Mouse (Mus musculus) Patski (cell line): ENCODE measurements at regions not wholly inside any gene's neighbourhood (a gene's known extent, or its start where the extent isn't known, plus 50 kb on each side); places are given as distances from the start of the nearest gene placed in this dataset.

Source experiments
- ATAC-seq: fragments of 100-300 bp; one replicate; pipeline ENCODE4 v1.8.0; 2021
- CTCF ChIA-PET: fragments of 350-600 bp; sonication (Branson Sonifier 250); formaldehyde crosslinking; loops from one replicate; lab custom pipeline; 2022; ENCODE audit warnings: inconsistent platforms; lab: Charles Lee
- POLR2A ChIA-PET: fragments of 350-600 bp; sonication (Branson Sonifier 250); formaldehyde crosslinking; loops from one replicate; lab custom pipeline; 2022; ENCODE audit warnings: antibody characterized with exemption, inconsistent platforms; lab: Charles Lee
- DNase-seq: peaks from one replicate; pipeline ENCODE4 v3.0.0-alpha.2; 2011; ENCODE audit warnings: low read depth, low spot score
- H3K27me3 ChIP-seq: fragments of 371-371 bp; one replicate; pipeline ENCODE4 v1.5.1; 2021
- CTCF ChIP-seq: fragments of 100-300 bp; IDR thresholded peaks from one replicate; pipeline ENCODE4 v1.5.1; 2021
- in situ Hi-C: fragments of 300-500 bp; cut with MboI; formaldehyde crosslinking; loops from 3 replicates; pipeline ENCODE4 v1.11.1; 2018; ENCODE audit warnings: low pct_unique_long_range_greater_than_20kb, mixed read lengths

DNA sequence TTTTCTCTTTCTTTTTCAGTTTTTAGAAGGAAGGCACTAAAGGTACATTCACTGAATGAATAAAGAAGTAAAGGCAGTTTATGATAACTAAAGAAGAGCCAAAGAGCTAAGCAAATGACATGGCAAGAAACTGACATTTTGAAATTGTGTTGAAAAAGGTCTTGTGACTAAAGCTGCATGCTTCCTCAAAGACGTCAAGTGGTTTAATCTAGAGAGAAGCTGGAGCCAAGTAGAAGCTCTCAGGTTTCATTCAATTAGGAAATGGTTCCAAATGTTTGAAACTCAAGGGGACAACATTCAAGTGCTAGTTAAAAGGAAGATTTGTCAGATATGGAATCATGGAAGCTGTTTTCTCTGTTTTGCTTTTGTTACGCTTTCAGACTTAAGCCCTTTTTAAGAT is 267.2 kb downstream of the Gpd2 start:
- DNase-seq (no peak), ATAC-seq (no peak)
- no peak for TF ChIP-seq CTCF
- POLR2A ChIA-PET: no interaction called here
- CTCF ChIA-PET: no interaction called here
- in situ Hi-C loops: no loop called here
- H3K27me3 ChIP-seq: peaks cover 19% of the 10 kb centered on the region

DNA sequence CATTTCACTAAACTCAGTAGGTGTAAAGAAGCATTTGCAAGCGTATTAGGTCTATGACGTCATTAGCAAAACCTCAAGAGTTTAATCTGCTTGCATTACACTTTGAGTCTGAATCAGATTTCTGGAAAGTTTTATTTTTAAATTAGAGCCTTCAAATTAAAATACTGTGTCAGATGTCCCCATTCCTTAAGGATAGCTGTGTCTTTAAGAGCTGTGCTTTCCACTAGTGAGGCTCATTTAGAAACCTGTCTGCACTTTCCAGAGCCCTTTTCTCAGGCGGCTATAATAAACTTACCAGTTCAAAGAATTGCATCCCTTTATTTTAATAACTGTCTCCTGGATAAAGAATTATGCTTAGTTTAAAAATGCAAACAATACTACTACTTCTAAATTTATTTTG is 285.0 kb downstream of the Gpd2 start:
- peaks cover 12% of the 10 kb centered on the region for H3K27me3 ChIP-seq
- no peak for DNase-seq
- ChIA-PET CTCF (no interaction called here), POLR2A (no interaction called here)
- TF ChIP-seq CTCF: no peak
- no peak for ATAC-seq
- in situ Hi-C loops: no loop called here

DNA sequence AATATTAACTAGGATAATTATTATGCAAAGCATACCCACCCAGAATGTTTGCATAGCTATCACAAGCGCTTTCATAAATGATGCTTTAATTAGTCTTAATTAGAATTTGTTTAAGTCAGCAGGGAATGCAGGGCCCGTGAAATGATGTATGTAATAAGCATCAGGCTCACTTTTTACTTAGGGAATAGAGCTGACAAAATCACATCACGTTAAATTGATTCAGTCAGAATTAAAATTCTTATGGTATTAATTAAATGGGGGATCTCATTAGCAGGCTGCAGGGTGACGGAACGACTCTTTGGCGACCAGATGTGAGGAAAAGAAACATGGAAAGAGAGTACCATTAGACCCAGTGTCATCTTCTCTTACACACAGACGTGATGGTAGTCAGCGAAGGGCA is 285.5 kb downstream of the Gpd2 start:
- TF ChIP-seq CTCF: no peak
- CTCF ChIA-PET: no interaction called here
- in situ Hi-C loops: no loop called here
- DNase-seq (no peak), ATAC-seq (no peak)
- POLR2A ChIA-PET: no interaction called here
- peaks cover 11% of the 10 kb centered on the region for H3K27me3 ChIP-seq

DNA sequence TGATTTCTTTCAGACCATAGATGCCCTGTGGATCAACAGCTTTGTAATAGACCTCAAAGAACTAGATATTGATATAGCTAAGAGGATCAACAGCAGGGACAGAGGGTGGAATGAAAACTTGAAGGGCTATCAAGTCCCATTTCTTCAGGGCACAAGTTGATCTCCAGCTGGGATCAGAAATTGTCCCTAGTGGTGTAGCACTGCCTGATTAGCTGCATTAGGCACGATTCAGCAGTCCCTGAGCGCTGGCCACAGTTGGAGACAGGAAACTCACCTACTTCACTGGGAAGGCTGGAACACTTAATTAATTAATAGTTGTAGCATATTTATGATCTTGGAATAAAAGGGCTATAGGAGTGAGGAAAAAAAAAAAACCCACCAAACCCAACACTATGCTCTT is 290.5 kb downstream of the Gpd2 start:
- ChIA-PET POLR2A (no interaction called here), CTCF (no interaction called here)
- peaks cover 7% of the 10 kb centered on the region for H3K27me3 ChIP-seq
- ATAC-seq (no peak), DNase-seq (no peak)
- no peak for TF ChIP-seq CTCF
- in situ Hi-C loops: no loop called here

GRCm38 (mm10) chr2:57539842-57540241 is 302.4 kb downstream of the Gpd2 start:
- POLR2A ChIA-PET: no interaction called here
- in situ Hi-C loops: no loop called here
- DNase-seq: no peak
- CTCF ChIA-PET: no interaction called here
- TF ChIP-seq CTCF: no peak
- no peak for ATAC-seq
- no peaks in the 10 kb centered on the region for H3K27me3 ChIP-seq

DNA sequence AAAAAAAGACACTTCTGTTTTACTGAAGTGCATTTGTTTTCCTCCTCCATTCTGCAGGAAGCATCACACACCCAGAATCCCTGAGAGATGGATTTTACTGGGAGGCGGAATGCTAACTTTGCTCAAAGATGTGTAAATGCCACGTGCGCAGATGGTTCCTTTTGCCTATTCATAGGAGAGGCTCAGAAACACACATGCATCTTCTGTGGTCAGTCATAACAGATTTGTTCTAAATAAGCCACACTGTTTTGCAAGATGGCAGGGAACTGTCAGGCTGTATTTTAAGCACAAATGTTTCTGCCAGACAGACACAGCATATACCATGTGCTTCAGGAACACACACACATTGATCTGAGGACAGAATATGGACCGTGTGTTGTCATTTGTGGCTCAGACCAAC is 327.8 kb downstream of the Gpd2 start:
- ChIA-PET CTCF (no interaction called here), POLR2A (no interaction called here)
- TF ChIP-seq CTCF: no peak
- in situ Hi-C loops: no loop called here
- ATAC-seq (no peak), DNase-seq (no peak)
- no peaks in the 10 kb centered on the region for H3K27me3 ChIP-seq

- no peak for DNase-seq
- in situ Hi-C loops: no loop called here
- no peak for TF ChIP-seq CTCF
- POLR2A ChIA-PET: no interaction called here
- no peaks in the 10 kb centered on the region for H3K27me3 ChIP-seq
- CTCF ChIA-PET: no interaction called here
- ATAC-seq: no peak
Measured at GRCm38 (mm10) chr2:57566103-57566502, 328.7 kb downstream of the Gpd2 start.

GRCm38 (mm10) chr2:57567183-57567582 is 329.7 kb downstream of the Gpd2 start:
- no peak for TF ChIP-seq CTCF
- no peaks in the 10 kb centered on the region for H3K27me3 ChIP-seq
- DNase-seq (no peak), ATAC-seq (no peak)
- ChIA-PET POLR2A (no interaction called here), CTCF (no interaction called here)
- in situ Hi-C loops: no loop called here

DNA sequence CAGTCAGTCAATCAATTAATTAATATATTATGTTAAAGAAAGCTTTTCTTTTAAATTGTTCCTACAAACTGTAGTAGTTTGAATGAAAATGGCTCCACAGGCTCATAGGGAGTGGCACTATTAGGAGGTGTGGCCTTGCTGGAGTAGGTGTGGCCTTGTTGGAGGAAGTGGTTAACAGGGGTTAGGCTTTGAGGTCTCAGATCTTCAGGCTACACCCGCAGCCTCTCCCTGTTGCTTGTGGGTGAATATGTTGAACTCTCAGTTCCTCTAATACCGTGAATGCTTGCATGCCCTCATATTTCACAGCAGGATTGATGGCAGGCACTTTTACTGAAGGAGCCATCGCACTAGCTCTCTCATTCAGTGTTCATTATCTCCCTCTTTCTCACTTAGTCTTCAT is 349.6 kb downstream of the Gpd2 start:
- in situ Hi-C loops: no loop called here
- POLR2A ChIA-PET: no interaction called here
- no peaks in the 10 kb centered on the region for H3K27me3 ChIP-seq
- ATAC-seq (no peak), DNase-seq (no peak)
- no peak for TF ChIP-seq CTCF
- CTCF ChIA-PET: no interaction called here

DNA sequence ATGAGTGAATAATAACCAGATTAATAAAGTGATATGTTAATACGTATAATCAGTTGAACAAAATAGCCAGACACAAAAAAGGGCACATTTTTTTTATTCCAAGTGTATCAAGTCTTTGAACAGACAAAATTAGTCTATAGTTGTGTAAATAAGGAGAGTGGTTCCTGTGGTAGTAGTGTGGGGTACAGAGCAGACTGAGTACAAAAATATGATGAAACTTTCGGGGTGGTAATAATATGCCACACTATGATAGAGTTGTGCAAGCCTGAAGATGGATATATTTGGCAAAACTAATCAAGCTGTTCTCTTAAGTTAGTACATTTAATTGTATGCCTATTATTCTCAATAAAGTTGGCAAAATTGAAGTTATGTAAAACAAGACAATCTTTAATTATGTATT is 356.1 kb downstream of the Gpd2 start:
- ChIA-PET POLR2A (no interaction called here), CTCF (interaction anchor here (1.1 kb wide), 1 partner anchor 12 kb away, joined by 3 read pairs; no protein-coding TSS in a partner anchor)
- in situ Hi-C loops: no loop called here
- no peak for ATAC-seq
- TF ChIP-seq CTCF: no peak
- no peaks in the 10 kb centered on the region for H3K27me3 ChIP-seq
- DNase-seq: no peak

DNA sequence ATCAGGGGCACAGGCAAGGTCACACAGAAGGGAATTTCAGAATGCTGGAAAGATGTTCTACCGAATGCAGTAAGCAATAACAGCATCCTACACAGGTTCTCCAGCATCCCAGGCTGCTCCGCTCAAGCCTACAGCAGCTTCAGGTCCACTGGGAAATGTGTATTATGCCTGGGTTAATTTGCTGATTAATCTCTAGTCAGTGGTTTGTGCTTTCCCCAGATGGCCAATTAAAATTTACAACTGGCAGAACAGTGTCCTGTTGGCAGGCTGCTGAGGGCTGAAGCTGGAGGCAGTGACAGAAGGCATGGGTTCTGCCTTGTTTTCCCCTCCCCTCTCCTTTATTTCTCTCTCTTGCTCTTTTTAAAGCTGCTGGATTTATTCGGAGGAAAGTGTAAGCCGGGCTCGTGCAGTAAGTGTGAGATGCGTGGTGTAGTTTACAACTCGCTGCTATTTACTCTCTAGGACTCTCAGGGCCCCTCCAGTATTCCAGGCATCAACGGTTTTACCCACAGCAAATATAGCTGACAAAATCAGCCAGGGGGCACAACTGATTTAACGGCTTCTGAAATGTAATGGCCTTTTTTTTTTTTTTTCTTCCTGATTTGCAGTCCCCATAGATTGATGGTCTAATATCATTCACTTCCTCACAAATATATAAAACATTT is 360.4 kb downstream of the Gpd2 start:
- no peak for ATAC-seq
- CTCF ChIA-PET: no interaction called here
- TF ChIP-seq CTCF: no peak
- H3K27me3 ChIP-seq: no peaks in the 10 kb centered on the region
- POLR2A ChIA-PET: no interaction called here
- in situ Hi-C loops: no loop called here
- no peak for DNase-seq

DNA sequence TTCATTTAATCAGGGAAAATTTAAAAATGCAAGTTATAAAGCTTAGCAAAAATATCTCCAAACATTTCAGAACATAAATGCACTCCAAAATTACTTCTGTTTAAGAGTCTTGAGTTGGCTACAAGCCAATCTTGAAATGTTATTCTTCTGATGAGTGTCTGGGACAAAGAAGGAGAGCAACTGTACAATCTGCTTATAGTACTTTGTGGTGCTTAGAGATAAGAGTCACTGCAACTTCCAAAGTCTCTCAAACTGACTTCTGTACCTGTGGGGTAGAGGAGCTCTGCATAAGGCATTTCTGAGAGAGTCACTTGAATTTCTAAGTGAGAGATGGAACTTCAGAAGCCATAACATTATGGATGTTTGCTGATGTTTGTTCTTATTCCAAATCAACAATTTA is 374.2 kb downstream of the Gpd2 start:
- TF ChIP-seq CTCF: no peak
- DNase-seq: no peak
- no peak for ATAC-seq
- H3K27me3 ChIP-seq: peaks cover 19% of the 10 kb centered on the region
- POLR2A ChIA-PET: no interaction called here
- in situ Hi-C loops: no loop called here
- CTCF ChIA-PET: no interaction called here
